Mouse (Mus musculus): ENCODE measurements around the gene Grid1.

GRCm38 (mm10) chr14:35006736-35007135 is 186.8 kb downstream of the Grid1 start:
- TF ChIP-seq CTCF (IDR thresholded peaks at IDR 0.05; ENCODE audit: low read depth, low read length) (no peak), POLR2A (IDR thresholded peaks at IDR 0.05; ENCODE audit: extremely low read depth, insufficient read depth, low read length) (no peak)
